Mouse (Mus musculus) forebrain, postnatal 0 days (tissue): ENCODE data around the gene Cdh20. TPM values are rescaled to one million over a fixed set of nuclear protein-coding genes. Genes with fewer than 3 reads are reported as not detected.

Source experiments
- ATAC-seq: fragments of 200-750 bp; cut with Nextera tagmentation; 2 replicates; pipeline ENCODE4 v1.8.0; 2017; ENCODE audit warnings: mild to moderate bottlenecking, moderate library complexity
- DNase-seq: peaks from one replicate; pipeline ENCODE4 v3.0.0-alpha.2; 2015
- H3K27ac ChIP-seq: fragments of 300-500 bp; sonication (generic); 2 replicates; pipeline ENCODE4 v1.5.1; 2014; ENCODE audit warnings: low read depth, mild to moderate bottlenecking, antibody characterized with exemption, low read length, moderate library complexity, mixed read lengths
- H3K27me3 ChIP-seq: fragments of 300-500 bp; sonication (generic); 2 replicates; pipeline ENCODE4 v1.6.1; 2014; ENCODE audit warnings: mild to moderate bottlenecking, low read length, mixed read lengths; ENCODE audit not compliant: insufficient read depth
- H3K36me3 ChIP-seq: fragments of 300-500 bp; sonication (generic); 2 replicates; pipeline ENCODE4 v1.6.1; 2014; ENCODE audit warnings: mild to moderate bottlenecking, moderate library complexity; ENCODE audit not compliant: insufficient read depth
- H3K4me1 ChIP-seq: fragments of 300-500 bp; sonication (generic); 2 replicates; pipeline ENCODE4 v1.6.1; 2014; ENCODE audit warnings: antibody characterized with exemption; ENCODE audit not compliant: insufficient read depth
- H3K4me2 ChIP-seq: fragments of 300-500 bp; sonication (generic); 2 replicates; pipeline ENCODE4 v1.6.1; 2014; ENCODE audit warnings: low read depth, mild to moderate bottlenecking, moderate library complexity
- H3K4me3 ChIP-seq: fragments of 300-500 bp; sonication (generic); 2 replicates; pipeline ENCODE4 v1.5.1; 2014; ENCODE audit warnings: low read depth, low read length, mixed read lengths
- H3K9ac ChIP-seq: fragments of 300-500 bp; sonication (generic); 2 replicates; pipeline ENCODE4 v1.6.1; 2014; ENCODE audit warnings: mild to moderate bottlenecking
- H3K9me3 ChIP-seq: fragments of 300-500 bp; sonication (generic); 2 replicates; pipeline ENCODE4 v1.6.1; 2016; ENCODE audit warnings: low read length
- CTCF ChIP-seq: sonication (generic); IDR thresholded peaks from 2 replicates; pipeline ENCODE4 v1.5.1; 2016; ENCODE audit warnings: antibody characterized with exemption, control low read depth, low read depth
- WGBS: fragments of 180-500 bp; shearing (Covaris S2); extraction: QIAGEN DNeasy Blood & Tissue Kit; methylation state at CpG from one replicate; pipeline ENCODE4 v1.1.7; 2014; 5-methylcytosine and 5-hydroxymethylcytosine counted together
- polyA plus RNA-seq: library from polyadenylated mRNA; unstranded; fragments of >200 nt; fragmentation: Nextera tagmentation; extraction: Ambion mirVana; gene quantifications from 2 replicates; pipeline ENCODE4 v1.2.1, GENCODE M21; 2015
- total RNA-seq: library from RNA; depleted of rRNA; stranded (reverse); fragments of >200 nt; gene quantifications from 2 replicates; pipeline ENCODE4 v1.2.3, GENCODE M21; 2014

The Cdh20 gene
- total and polyA plus RNA-seq, 2 experiments from 2014 or later, result 2.0 to 6.4 TPM

DNA sequence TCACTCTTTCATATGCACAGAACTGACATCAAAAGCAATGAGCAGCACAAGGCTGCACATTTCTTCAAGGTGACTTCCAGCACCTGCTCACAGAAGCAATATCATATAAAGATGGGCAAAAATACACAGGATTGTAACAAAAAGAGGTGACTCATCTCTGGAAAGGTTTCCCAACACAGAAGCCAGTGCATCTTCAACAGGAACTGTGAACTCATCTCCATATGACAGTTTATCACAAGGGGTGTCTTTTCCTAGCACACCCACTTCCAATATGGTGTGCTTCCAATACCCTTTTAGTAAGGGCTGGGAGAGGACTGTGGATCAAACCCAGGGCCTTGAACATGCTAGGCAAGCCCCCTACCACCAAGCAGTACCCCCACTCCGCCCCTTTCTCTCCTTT, 211.9 kb downstream of the Cdh20 start:
- no peak overlapping the region for H3K4me3 ChIP-seq
- H3K27ac ChIP-seq, result no peak overlapping the region
- H3K9ac ChIP-seq, result no peak overlapping the region
- no peak for TF ChIP-seq CTCF
- no peaks in the 10 kb centered on the region for H3K4me1 ChIP-seq
- H3K27me3 ChIP-seq, result no peaks in the 10 kb centered on the region
- WGBS, result 100% methylated on average over 1 of the region's 1 CpGs
- ATAC-seq (no peak), DNase-seq (no peak)
- H3K36me3 ChIP-seq, result no peaks in the 10 kb centered on the region
- H3K4me2 ChIP-seq, result no peak overlapping the region
- H3K9me3 ChIP-seq, result no peaks in the 10 kb centered on the region

DNA sequence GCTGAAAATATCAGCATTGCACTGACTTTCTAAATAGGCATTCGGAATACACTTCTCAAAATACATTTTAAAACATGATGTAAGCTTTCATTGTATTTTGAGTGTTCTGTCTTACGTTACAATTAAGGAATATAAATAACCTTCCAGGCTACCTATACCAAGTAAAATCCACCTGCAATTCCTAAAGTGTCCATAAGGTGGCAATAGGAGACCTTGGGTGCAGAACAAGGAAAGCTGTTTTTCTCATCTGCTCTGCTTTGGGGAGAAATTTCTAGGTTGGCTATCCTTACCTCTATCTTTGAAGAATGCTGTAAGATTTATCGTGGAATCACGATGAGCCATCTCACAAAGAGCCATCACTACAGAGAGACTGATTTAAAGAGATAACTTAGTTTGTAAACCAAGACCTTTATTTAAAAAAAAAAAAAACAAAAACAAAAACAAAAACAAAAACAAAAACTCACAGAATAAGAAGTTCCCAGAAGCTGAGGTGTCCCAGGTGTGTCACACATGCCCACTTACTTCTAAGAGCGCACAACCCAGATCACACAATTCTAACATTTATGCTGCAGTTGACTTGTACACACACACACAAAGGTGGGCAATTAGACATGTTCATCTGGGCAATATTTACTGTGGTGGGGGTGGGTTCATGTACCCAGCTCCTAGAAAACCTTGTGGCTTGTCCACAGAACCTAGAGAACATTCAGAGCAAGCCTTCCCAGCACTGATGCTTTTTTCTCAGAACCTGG, 218.1 kb downstream of the Cdh20 start:
- no peak overlapping the region for H3K27ac ChIP-seq
- 28% methylated on average over 5 of the region's 5 CpGs for WGBS
- no peak overlapping the region for H3K4me2 ChIP-seq
- no peaks in the 10 kb centered on the region for H3K36me3 ChIP-seq
- H3K4me1 ChIP-seq, result no peaks in the 10 kb centered on the region
- peak; percentile 98 for TF ChIP-seq CTCF
- no peak overlapping the region for H3K9ac ChIP-seq
- no peaks in the 10 kb centered on the region for H3K27me3 ChIP-seq
- ATAC-seq (peak; percentile 83), DNase-seq (peak; percentile 92)
- no peaks in the 10 kb centered on the region for H3K9me3 ChIP-seq
- no peak overlapping the region for H3K4me3 ChIP-seq

DNA sequence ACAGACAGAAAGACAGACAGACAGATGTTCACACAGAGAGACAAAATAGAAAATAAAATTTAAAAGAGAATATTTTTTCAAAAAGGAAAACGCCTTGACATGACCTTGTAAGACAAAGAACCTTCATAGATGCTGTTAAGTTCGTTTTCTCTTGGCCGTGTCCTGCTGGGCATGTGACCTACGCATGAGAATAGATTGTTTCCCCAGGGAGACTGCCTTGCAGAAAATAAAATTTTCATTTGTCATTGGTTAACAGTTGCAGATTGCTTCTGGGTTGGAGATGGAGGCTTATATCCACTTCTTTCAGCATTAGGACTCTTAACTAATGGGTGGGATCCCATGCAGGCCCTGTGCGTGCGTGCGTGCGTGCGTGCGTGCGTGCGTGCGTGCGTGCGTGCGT, 219.2 kb downstream of the Cdh20 start:
- no peaks in the 10 kb centered on the region for H3K9me3 ChIP-seq
- H3K27ac ChIP-seq, result no peak overlapping the region
- DNase-seq, result no peak
- no peak overlapping the region for H3K9ac ChIP-seq
- no peak for ATAC-seq
- no peak overlapping the region for H3K4me2 ChIP-seq
- WGBS, result 92% methylated on average over 16 of the region's 16 CpGs
- no peaks in the 10 kb centered on the region for H3K36me3 ChIP-seq
- no peaks in the 10 kb centered on the region for H3K27me3 ChIP-seq
- no peak for TF ChIP-seq CTCF
- H3K4me1 ChIP-seq, result no peaks in the 10 kb centered on the region
- no peak overlapping the region for H3K4me3 ChIP-seq

DNA sequence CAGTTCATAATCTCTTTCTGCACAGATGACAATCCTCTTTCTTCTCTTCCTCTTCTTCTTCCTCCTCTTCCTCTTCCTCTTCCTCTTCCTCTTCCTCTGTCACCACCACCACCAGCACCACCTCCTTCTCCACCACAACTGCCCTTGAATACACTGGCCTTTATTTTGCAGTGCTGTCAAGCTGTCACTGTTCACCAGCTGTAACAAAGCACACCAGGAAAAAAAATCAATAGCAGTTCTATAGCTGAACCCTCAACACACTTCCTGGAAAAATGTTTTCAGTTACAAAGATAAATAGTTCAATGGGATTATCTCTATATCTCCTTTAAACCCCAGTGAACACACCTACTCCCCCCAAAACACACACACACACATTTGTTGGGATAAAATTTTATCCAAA, 224.1 kb downstream of the Cdh20 start:
- H3K27me3 ChIP-seq, result no peaks in the 10 kb centered on the region
- no peaks in the 10 kb centered on the region for H3K9me3 ChIP-seq
- no peak for TF ChIP-seq CTCF
- no peak overlapping the region for H3K4me2 ChIP-seq
- no peak overlapping the region for H3K4me3 ChIP-seq
- ATAC-seq (no peak), DNase-seq (no peak)
- no peak overlapping the region for H3K9ac ChIP-seq
- no peaks in the 10 kb centered on the region for H3K36me3 ChIP-seq
- no peaks in the 10 kb centered on the region for H3K4me1 ChIP-seq
- no peak overlapping the region for H3K27ac ChIP-seq

DNA sequence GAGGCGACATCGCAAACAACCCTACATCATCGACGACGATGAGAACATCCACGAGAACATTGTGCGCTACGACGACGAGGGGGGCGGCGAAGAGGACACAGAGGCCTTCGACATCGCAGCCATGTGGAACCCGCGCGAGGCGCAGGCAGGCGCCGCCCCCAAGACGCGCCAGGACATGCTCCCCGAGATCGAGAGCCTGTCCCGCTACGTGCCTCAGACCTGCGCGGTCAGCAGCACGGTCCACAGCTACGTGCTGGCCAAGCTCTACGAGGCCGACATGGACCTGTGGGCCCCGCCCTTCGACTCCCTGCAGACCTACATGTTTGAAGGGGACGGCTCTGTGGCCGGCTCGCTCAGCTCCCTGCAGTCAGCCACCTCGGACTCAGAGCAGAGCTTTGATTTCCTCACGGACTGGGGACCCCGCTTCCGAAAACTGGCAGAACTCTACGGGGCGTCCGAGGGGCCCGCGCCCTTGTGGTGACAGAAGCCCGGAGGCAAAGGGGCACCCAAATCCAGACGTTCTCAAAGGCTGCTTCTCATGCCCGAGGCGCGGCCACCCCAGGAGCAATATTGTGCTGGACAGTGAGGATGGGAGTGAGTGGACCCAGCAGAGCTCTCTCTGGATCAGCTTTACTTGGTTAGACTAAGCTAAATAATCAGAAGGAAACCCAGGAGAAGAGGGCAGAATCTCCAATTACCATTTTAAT, 225.7 kb downstream of the Cdh20 start:
- 16% methylated on average over 51 of the region's 51 CpGs for WGBS
- TF ChIP-seq CTCF, result no peak

DNA sequence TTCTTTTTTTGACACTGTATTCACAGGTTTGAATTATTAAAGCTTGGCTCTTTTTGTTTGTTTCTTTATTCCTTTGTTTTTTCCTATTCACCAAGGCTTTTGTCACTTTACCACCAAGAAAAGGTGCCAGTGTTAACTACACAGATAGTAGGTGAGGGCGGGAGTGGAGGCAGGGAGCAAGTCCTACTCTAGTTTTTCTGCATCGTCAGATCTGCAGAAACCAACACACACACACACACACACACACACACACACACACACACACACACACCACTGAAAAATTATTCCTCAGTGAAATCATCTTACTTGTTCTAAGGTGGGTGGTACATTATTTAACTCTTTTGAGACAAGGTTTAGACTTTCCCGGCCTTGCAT, 226.3 kb downstream of the Cdh20 start:
- peak overlapping the region; percentile 37; the same call in 1 of the 2 replicates for H3K4me3 ChIP-seq
- no peak overlapping the region for H3K27ac ChIP-seq
- no peak for TF ChIP-seq CTCF
- no peaks in the 10 kb centered on the region for H3K9me3 ChIP-seq
- H3K4me2 ChIP-seq, result peak overlapping the region; percentile 63; the same call in 1 of the 2 replicates
- no peak overlapping the region for H3K9ac ChIP-seq
- H3K4me1 ChIP-seq, result no peaks in the 10 kb centered on the region
- ATAC-seq, result peak; percentile 26; the same call in 1 of the 2 replicates
- no peaks in the 10 kb centered on the region for H3K27me3 ChIP-seq
- peak; percentile 14 for DNase-seq
- no peaks in the 10 kb centered on the region for H3K36me3 ChIP-seq
- WGBS, result 56% methylated on average over 3 of the region's 3 CpGs

More for the DNA sequence above, 225.7 kb downstream of the Cdh20 start:
- H3K9ac ChIP-seq, result peak overlapping the region; percentile 49
- H3K36me3 ChIP-seq, result no peaks in the 10 kb centered on the region
- H3K4me3 ChIP-seq, result peak overlapping the region; percentile 37
- ATAC-seq (peak; percentile 66), DNase-seq (peak; percentile 36)
- H3K4me2 ChIP-seq, result peak overlapping the region; percentile 63
- H3K4me1 ChIP-seq, result no peaks in the 10 kb centered on the region
- H3K9me3 ChIP-seq, result no peaks in the 10 kb centered on the region
- no peaks in the 10 kb centered on the region for H3K27me3 ChIP-seq
- no peak overlapping the region for H3K27ac ChIP-seq

DNA sequence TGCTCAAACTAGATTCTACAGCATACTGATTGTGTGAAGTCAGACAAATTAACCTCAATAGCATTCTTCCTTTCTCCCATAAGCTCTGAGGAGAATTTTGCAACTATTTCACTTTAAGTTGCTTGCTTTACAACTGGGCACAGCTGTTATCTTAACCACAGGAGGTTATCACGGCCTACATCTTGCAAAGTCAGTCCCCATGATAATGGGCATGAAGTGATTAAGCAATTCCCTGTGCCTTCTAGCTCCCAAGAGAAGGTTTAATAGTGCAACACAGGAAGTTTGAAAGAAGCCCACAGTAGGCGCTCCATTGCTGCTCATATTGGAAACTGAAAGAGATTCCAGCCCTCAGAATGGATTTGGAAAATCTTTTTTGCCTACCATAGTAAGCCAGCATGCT, 229.5 kb downstream of the Cdh20 start:
- WGBS, result 77% methylated on average over 2 of the region's 2 CpGs
- ATAC-seq (no peak), DNase-seq (no peak)
- Histone ChIP-seq H3K9ac (no peak overlapping the region), H3K27ac (no peak overlapping the region), H3K4me3 (no peak overlapping the region), H3K9me3 (no peaks in the 10 kb centered on the region), H3K4me2 (no peak overlapping the region), H3K4me1 (no peaks in the 10 kb centered on the region), H3K36me3 (no peaks in the 10 kb centered on the region), H3K27me3 (no peaks in the 10 kb centered on the region)
- TF ChIP-seq CTCF, result no peak
